Mouse (Mus musculus): Measurements from ENCODE around the gene Dusp10. TPM values are rescaled to one million over a fixed set of nuclear protein-coding genes. Genes with fewer than 3 reads are reported as not detected.

Gene Dusp10
- total and polyA plus RNA-seq, 2 experiments = 2.1 to 6.5 TPM

DNA sequence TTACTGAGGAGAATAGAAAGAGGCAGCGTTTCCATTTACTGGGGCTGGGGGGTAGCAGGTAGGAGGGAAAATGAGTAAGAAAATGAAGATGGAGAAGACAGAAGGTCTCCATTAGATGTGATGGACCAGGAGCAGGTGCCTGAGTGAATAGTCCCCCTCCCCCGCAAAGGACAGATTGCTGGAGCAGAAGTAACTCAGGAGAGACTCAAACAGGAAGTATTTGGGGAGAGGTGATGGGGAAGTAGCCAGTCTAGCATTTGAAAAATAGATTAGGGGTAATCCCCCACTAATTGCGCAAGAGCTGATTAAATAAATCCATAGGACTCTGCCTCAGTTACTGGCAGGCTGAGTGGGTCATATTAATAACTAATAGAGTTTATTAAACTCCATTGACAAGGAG lies 66.2 kb downstream of the Dusp10 start:
- H3K9ac ChIP-seq (ENCODE audit: low read depth, low read length) = no peak overlapping the region
- 0 out of 2 replicates have a peak, but pooled peaks cover 3% of the 10 kb centered on the region for H3K4me1 ChIP-seq (ENCODE audit: control insufficient read depth, insufficient read depth, low read length)
- H3K4me3 ChIP-seq (ENCODE audit: insufficient read depth, low read depth, low read length) = no peak overlapping the region
- TF ChIP-seq POLR2A (IDR thresholded peaks at IDR 0.05; ENCODE audit: extremely low read depth, insufficient read depth, low read length) (no peak), CTCF (IDR thresholded peaks at IDR 0.05; ENCODE audit: low read depth, low read length) (no peak)
- no peak overlapping the region for H3K27ac ChIP-seq (replicated peaks; ENCODE audit: insufficient read depth, low read depth, low read length)
- H3K27me3 ChIP-seq (ENCODE audit: control insufficient read depth, insufficient read depth, low read length) = no peaks in the 10 kb centered on the region
- no peaks in the 10 kb centered on the region for H3K36me3 ChIP-seq (ENCODE audit: control insufficient read depth, insufficient read depth, low read length)
- WGBS = 97% methylated on average over 3 of the region's 3 CpGs
- DNase-seq (ENCODE audit: extremely low read depth, low read depth, low spot score) = no peak
- no peaks in the 10 kb centered on the region for H3K79me2 ChIP-seq (ENCODE audit: control insufficient read depth, insufficient read depth, low read length)

- DNase-seq (ENCODE audit: extremely low read depth, low read depth, low spot score) = peak; percentile 42
- no peak overlapping the region for H3K9ac ChIP-seq (ENCODE audit: low read depth, low read length)
- H3K4me1 ChIP-seq (ENCODE audit: control insufficient read depth, insufficient read depth, low read length) = no peaks in the 10 kb centered on the region
- H3K79me2 ChIP-seq (ENCODE audit: control insufficient read depth, insufficient read depth, low read length) = no peaks in the 10 kb centered on the region
- H3K4me3 ChIP-seq (ENCODE audit: insufficient read depth, low read depth, low read length) = no peak overlapping the region
- TF ChIP-seq CTCF (IDR thresholded peaks at IDR 0.05; ENCODE audit: low read depth, low read length) (no peak), POLR2A (IDR thresholded peaks at IDR 0.05; ENCODE audit: extremely low read depth, insufficient read depth, low read length) (no peak)
- no peaks in the 10 kb centered on the region for H3K27me3 ChIP-seq (ENCODE audit: control insufficient read depth, insufficient read depth, low read length)
- WGBS = 73% methylated on average over 3 of the region's 3 CpGs
- H3K27ac ChIP-seq (replicated peaks; ENCODE audit: insufficient read depth, low read depth, low read length) = no peak overlapping the region
- H3K36me3 ChIP-seq (ENCODE audit: control insufficient read depth, insufficient read depth, low read length) = no peaks in the 10 kb centered on the region
Observed at GRCm38 (mm10) chr1:184082661-184083060, 69.6 kb downstream of the Dusp10 start.

DNA sequence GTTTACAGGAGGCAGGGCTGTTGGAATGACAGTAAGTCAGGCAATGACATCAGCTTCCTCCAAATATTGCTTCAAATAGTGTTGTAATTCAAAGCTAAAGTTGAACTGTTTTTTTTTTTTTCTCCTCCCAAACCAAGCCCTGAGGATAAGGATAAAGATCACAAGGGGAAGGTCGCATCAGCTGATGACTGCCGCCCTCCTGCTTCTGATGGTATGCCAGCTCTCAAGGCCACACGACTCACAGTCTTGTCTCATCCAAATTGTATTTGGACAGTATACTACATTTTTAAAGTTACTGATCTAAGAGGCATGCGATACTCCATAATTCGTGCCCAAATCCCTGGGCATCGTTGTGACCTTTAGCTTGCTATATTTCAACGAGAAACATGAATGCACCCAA lies 70.1 kb downstream of the Dusp10 start:
- peak; percentile 71 for DNase-seq (ENCODE audit: extremely low read depth, low read depth, low spot score)
- H3K4me3 ChIP-seq (ENCODE audit: insufficient read depth, low read depth, low read length) = no peak overlapping the region
- 59% methylated on average over 7 of the region's 7 CpGs for WGBS

DNA sequence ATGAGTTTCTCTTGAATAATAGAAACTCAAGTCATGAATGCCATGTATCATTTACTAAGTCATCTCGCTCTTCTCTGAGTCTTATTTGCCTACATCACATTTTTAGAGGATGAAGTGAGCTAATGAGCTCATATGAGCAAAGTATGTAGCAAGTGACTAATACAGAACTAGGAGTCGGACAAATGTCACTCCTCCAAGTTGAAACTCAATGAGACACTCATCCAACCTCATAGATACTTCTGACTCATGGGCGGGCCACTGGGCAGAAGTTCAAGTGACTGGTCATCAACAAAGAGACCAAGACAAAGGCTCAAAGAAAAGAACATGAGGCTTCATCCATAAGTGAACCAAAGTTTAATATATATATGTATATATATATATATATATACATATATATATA lies 71.9 kb downstream of the Dusp10 start:
- Histone ChIP-seq H3K27ac (replicated peaks; ENCODE audit: insufficient read depth, low read depth, low read length) (no peak overlapping the region), H3K36me3 (ENCODE audit: control insufficient read depth, insufficient read depth, low read length) (no peaks in the 10 kb centered on the region), H3K27me3 (ENCODE audit: control insufficient read depth, insufficient read depth, low read length) (no peaks in the 10 kb centered on the region), H3K4me3 (ENCODE audit: insufficient read depth, low read depth, low read length) (no peak overlapping the region), H3K9ac (ENCODE audit: low read depth, low read length) (no peak overlapping the region), H3K4me1 (ENCODE audit: control insufficient read depth, insufficient read depth, low read length) (no peaks in the 10 kb centered on the region), H3K79me2 (ENCODE audit: control insufficient read depth, insufficient read depth, low read length) (no peaks in the 10 kb centered on the region)
- TF ChIP-seq POLR2A (IDR thresholded peaks at IDR 0.05; ENCODE audit: extremely low read depth, insufficient read depth, low read length) (no peak), CTCF (IDR thresholded peaks at IDR 0.05; ENCODE audit: low read depth, low read length) (no peak)
- DNase-seq (ENCODE audit: extremely low read depth, low read depth, low spot score) = no peak
- WGBS = 96% methylated on average over 3 of the region's 3 CpGs

More for the DNA sequence above, 70.1 kb downstream of the Dusp10 start:
- H3K4me1 ChIP-seq (ENCODE audit: control insufficient read depth, insufficient read depth, low read length) = no peaks in the 10 kb centered on the region
- no peak overlapping the region for H3K27ac ChIP-seq (replicated peaks; ENCODE audit: insufficient read depth, low read depth, low read length)
- no peak for TF ChIP-seq POLR2A (IDR thresholded peaks at IDR 0.05; ENCODE audit: extremely low read depth, insufficient read depth, low read length)
- TF ChIP-seq CTCF (IDR thresholded peaks at IDR 0.05; ENCODE audit: low read depth, low read length) = no peak
- no peaks in the 10 kb centered on the region for H3K79me2 ChIP-seq (ENCODE audit: control insufficient read depth, insufficient read depth, low read length)
- no peaks in the 10 kb centered on the region for H3K27me3 ChIP-seq (ENCODE audit: control insufficient read depth, insufficient read depth, low read length)
- no peak overlapping the region for H3K9ac ChIP-seq (ENCODE audit: low read depth, low read length)
- H3K36me3 ChIP-seq (ENCODE audit: control insufficient read depth, insufficient read depth, low read length) = no peaks in the 10 kb centered on the region

DNA sequence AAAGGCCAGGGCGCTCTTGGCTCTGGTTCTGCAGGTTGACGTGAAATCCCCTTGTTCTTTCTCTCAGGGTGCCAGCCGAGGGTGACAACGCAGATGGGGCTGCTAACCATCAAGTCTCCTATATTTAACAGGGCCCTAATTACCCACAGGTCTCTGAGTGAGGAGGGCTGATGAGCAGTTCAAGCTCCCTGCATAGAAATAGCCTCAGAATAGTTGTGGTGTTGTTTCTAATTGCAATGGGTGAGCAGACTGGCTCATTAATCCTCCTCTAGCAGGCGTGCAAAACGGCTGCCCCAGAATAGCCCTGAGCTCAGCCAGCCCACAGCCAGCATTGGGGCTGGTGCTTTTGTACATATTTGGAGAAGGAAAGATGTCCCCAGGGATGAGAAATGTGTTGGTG lies 77.4 kb downstream of the Dusp10 start:
- no peak overlapping the region for H3K27ac ChIP-seq (replicated peaks; ENCODE audit: insufficient read depth, low read depth, low read length)
- TF ChIP-seq CTCF (IDR thresholded peaks at IDR 0.05; ENCODE audit: low read depth, low read length) (no peak), POLR2A (IDR thresholded peaks at IDR 0.05; ENCODE audit: extremely low read depth, insufficient read depth, low read length) (no peak)
- 88% methylated on average over 6 of the region's 6 CpGs for WGBS

DNA sequence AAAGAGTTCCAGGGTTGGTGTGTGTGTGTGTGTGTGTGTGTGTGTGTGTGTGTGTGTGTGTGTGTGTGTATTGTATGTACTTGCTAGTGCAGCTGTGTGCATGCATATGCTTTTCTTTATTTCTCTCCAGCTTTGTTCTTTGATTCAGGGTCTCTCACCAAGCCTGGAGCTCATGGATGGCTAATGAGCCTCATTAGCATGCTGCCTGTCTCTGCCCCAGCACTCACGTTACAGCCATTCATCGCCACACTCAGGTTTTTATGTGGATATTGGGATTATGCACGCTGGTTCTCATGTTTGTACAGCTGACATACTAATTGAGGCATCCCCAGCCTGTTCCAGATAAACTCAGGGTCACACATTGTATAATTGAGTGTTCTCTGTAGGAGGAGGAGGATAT lies 81.8 kb downstream of the Dusp10 start:
- DNase-seq (ENCODE audit: extremely low read depth, low read depth, low spot score) = no peak
- Histone ChIP-seq H3K36me3 (ENCODE audit: control insufficient read depth, insufficient read depth, low read length) (no peaks in the 10 kb centered on the region), H3K4me3 (ENCODE audit: insufficient read depth, low read depth, low read length) (no peak overlapping the region), H3K9ac (ENCODE audit: low read depth, low read length) (no peak overlapping the region), H3K79me2 (ENCODE audit: control insufficient read depth, insufficient read depth, low read length) (no peaks in the 10 kb centered on the region), H3K27me3 (ENCODE audit: control insufficient read depth, insufficient read depth, low read length) (no peaks in the 10 kb centered on the region), H3K4me1 (ENCODE audit: control insufficient read depth, insufficient read depth, low read length) (no peaks in the 10 kb centered on the region), H3K27ac (replicated peaks; ENCODE audit: insufficient read depth, low read depth, low read length) (no peak overlapping the region)
- TF ChIP-seq POLR2A (IDR thresholded peaks at IDR 0.05; ENCODE audit: extremely low read depth, insufficient read depth, low read length) = no peak
- TF ChIP-seq CTCF (IDR thresholded peaks at IDR 0.05; ENCODE audit: low read depth, low read length) = no peak
- 84% methylated on average over 3 of the region's 3 CpGs for WGBS

More for the DNA sequence above, 77.4 kb downstream of the Dusp10 start:
- Histone ChIP-seq H3K4me1 (ENCODE audit: control insufficient read depth, insufficient read depth, low read length) (no peaks in the 10 kb centered on the region), H3K27me3 (ENCODE audit: control insufficient read depth, insufficient read depth, low read length) (no peaks in the 10 kb centered on the region), H3K36me3 (ENCODE audit: control insufficient read depth, insufficient read depth, low read length) (no peaks in the 10 kb centered on the region), H3K9ac (ENCODE audit: low read depth, low read length) (no peak overlapping the region), H3K4me3 (ENCODE audit: insufficient read depth, low read depth, low read length) (no peak overlapping the region), H3K79me2 (ENCODE audit: control insufficient read depth, insufficient read depth, low read length) (no peaks in the 10 kb centered on the region)
- no peak for DNase-seq (ENCODE audit: extremely low read depth, low read depth, low spot score)
